Mouse (Mus musculus): Measurements from ENCODE around the gene Epha3.

Epha3 gene

GRCm38 (mm10) chr16:63863913-63864330 lies at the start of gene Epha3:
TSS of gene Epha3 (minus strand) at chr16:63864175.
- no peak for DNase-seq (ENCODE audit: extremely low spot score, low read depth, low spot score)

GRCm38 (mm10) chr16:63903425-63903824 lies 39.5 kb upstream of the Epha3 start:
- no peak for DNase-seq (ENCODE audit: extremely low spot score, low read depth, low spot score)

GRCm38 (mm10) chr16:63881190-63881589 lies 17.2 kb upstream of the Epha3 start:
- DNase-seq (ENCODE audit: extremely low spot score, low read depth, low spot score), result no peak

- no peak for DNase-seq (ENCODE audit: extremely low spot score, low read depth, low spot score)
Observed at GRCm38 (mm10) chr16:63872313-63872712, 8.3 kb upstream of the Epha3 start.

GRCm38 (mm10) chr16:63864463-63864976 lies 545 bp upstream of the Epha3 start:
- no peak for DNase-seq (ENCODE audit: extremely low spot score, low read depth, low spot score)

- DNase-seq (ENCODE audit: extremely low spot score, low read depth, low spot score), result no peak
Observed at GRCm38 (mm10) chr16:63863181-63863580, 794 bp downstream of the Epha3 start.

GRCm38 (mm10) chr16:63857561-63857960 lies 6.4 kb downstream of the Epha3 start:
- no peak for DNase-seq (ENCODE audit: extremely low spot score, low read depth, low spot score)

GRCm38 (mm10) chr16:63856658-63857552 lies 7.1 kb downstream of the Epha3 start:
- DNase-seq (ENCODE audit: extremely low spot score, low read depth, low spot score), result no peak

GRCm38 (mm10) chr16:63850297-63850696 lies 13.7 kb downstream of the Epha3 start:
- no peak for DNase-seq (ENCODE audit: extremely low spot score, low read depth, low spot score)

- DNase-seq (ENCODE audit: extremely low spot score, low read depth, low spot score), result no peak
Observed at GRCm38 (mm10) chr16:63842911-63843310, 21.1 kb downstream of the Epha3 start.

- DNase-seq (ENCODE audit: extremely low spot score, low read depth, low spot score), result no peak
Observed at GRCm38 (mm10) chr16:63837466-63837865, 26.5 kb downstream of the Epha3 start.

GRCm38 (mm10) chr16:63821164-63821563 lies 42.8 kb downstream of the Epha3 start:
- DNase-seq (ENCODE audit: extremely low spot score, low read depth, low spot score), result no peak

GRCm38 (mm10) chr16:63817606-63818005 lies 46.4 kb downstream of the Epha3 start:
- DNase-seq (ENCODE audit: extremely low spot score, low read depth, low spot score), result no peak

- DNase-seq (ENCODE audit: extremely low spot score, low read depth, low spot score), result no peak
Observed at GRCm38 (mm10) chr16:63816672-63817071, 47.3 kb downstream of the Epha3 start.

GRCm38 (mm10) chr16:63809871-63810270 lies 54.1 kb downstream of the Epha3 start:
- no peak for DNase-seq (ENCODE audit: extremely low spot score, low read depth, low spot score)

GRCm38 (mm10) chr16:63808991-63809390 lies 55.0 kb downstream of the Epha3 start:
- no peak for DNase-seq (ENCODE audit: extremely low spot score, low read depth, low spot score)

GRCm38 (mm10) chr16:63806437-63807129 lies 57.4 kb downstream of the Epha3 start:
- no peak for DNase-seq (ENCODE audit: extremely low spot score, low read depth, low spot score)

GRCm38 (mm10) chr16:63806025-63806424 lies 58.0 kb downstream of the Epha3 start:
- DNase-seq (ENCODE audit: extremely low spot score, low read depth, low spot score), result no peak

GRCm38 (mm10) chr16:63801436-63801835 lies 62.5 kb downstream of the Epha3 start:
- DNase-seq (ENCODE audit: extremely low spot score, low read depth, low spot score), result no peak

GRCm38 (mm10) chr16:63798341-63798740 lies 65.6 kb downstream of the Epha3 start:
- DNase-seq (ENCODE audit: extremely low spot score, low read depth, low spot score), result no peak

GRCm38 (mm10) chr16:63794292-63794691 lies 69.7 kb downstream of the Epha3 start:
- no peak for DNase-seq (ENCODE audit: extremely low spot score, low read depth, low spot score)

- no peak for DNase-seq (ENCODE audit: extremely low spot score, low read depth, low spot score)
Observed at GRCm38 (mm10) chr16:63793805-63794204, 70.2 kb downstream of the Epha3 start.

Measured in hindlimb bud, embryonic 11.5 days (tissue).